In genomic region chr4:151108834-151109241, GRCm38 (mm10) we compare ENCODE assay signal across 8 mouse cellular contexts. TPM values are rescaled to one million over a fixed set of nuclear protein-coding genes. Genes with fewer than 3 reads are reported as not detected.
DNase-seq lines count a peak whose midpoint lies in the region; ATAC-seq and TF ChIP-seq lines count a peak whose summit lies in the region.

No protein-coding gene starts in this region.

- no peak for TF ChIP-seq POLR2A in kidney, adult 2 months (IDR thresholded peaks at IDR 0.05; ENCODE audit: low read depth, low read length)
- no peak for TF ChIP-seq POLR2A in brain, embryonic 14.5 days (IDR thresholded peaks at IDR 0.05; ENCODE audit: borderline replicate concordance, extremely low read depth, insufficient read depth, insufficient read length, poor library complexity, severe bottlenecking)

- no peak for DNase-seq in kidney, adult 2 months
- DNase-seq in kidney, adult 18-20 months, result no peak
- peak; percentile 54 for DNase-seq in brain, embryonic 14.5 days (ENCODE audit: low read depth)
- peak; percentile 92 for DNase-seq in midbrain, embryonic 11.5 days (ENCODE audit: low spot score, missing footprints)
- DNase-seq in yolk sac, embryonic 10.5 days (ENCODE audit: low spot score), result no peak
- DNase-seq in frontal cortex, postnatal 36 days (ENCODE audit: low spot score in 2 of 2), result no peak
- DNase-seq in spleen, postnatal 4 days (ENCODE audit: low spot score in 2 of 2), result no peak

- H3K4me3 ChIP-seq in kidney, adult 2 months (ENCODE audit: insufficient read depth, low read depth, low read length), result peak overlapping the region; percentile 40; the same call in 1 of the 2 replicates
- peak overlapping the region; percentile 90 for H3K4me3 ChIP-seq in hindbrain, embryonic 12.5 days
- H3K4me3 ChIP-seq in midbrain, embryonic 11.5 days (ENCODE audit: low read depth, low read length), result peak overlapping the region; percentile 83

- no peaks in the 10 kb centered on the region for H3K4me1 ChIP-seq in kidney, adult 2 months (ENCODE audit: control insufficient read depth, insufficient read depth, low read length)
- peaks cover 27% of the 10 kb centered on the region for H3K4me1 ChIP-seq in hindbrain, embryonic 12.5 days
- H3K4me1 ChIP-seq in midbrain, embryonic 11.5 days (ENCODE audit: control insufficient read depth, insufficient read depth, low read length), result peaks cover 21% of the 10 kb centered on the region

- peak overlapping the region; percentile 90 for H3K4me2 ChIP-seq in hindbrain, embryonic 12.5 days (replicated peaks)
- H3K4me2 ChIP-seq in midbrain, embryonic 11.5 days, result peak overlapping the region; percentile 90

- no peaks in the 10 kb centered on the region for H3K9me3 ChIP-seq in hindbrain, embryonic 12.5 days (replicated peaks)
- no peaks in the 10 kb centered on the region for H3K9me3 ChIP-seq in midbrain, embryonic 11.5 days (ENCODE audit: control insufficient read depth, low read length)

- no peak for TF ChIP-seq CTCF in kidney, adult 2 months (conservative IDR thresholded peaks at IDR 0.05; ENCODE audit: insufficient read depth, insufficient read length, low read depth, low read length)
- no peak for TF ChIP-seq CTCF in brain, embryonic 14.5 days (IDR thresholded peaks at IDR 0.05; ENCODE audit: borderline replicate concordance, extremely low read depth, insufficient read depth, insufficient read length)

- H3K27ac ChIP-seq in kidney, adult 2 months (ENCODE audit: insufficient read depth, low read depth, low read length), result no peak overlapping the region
- peak overlapping the region; percentile 97 for H3K27ac ChIP-seq in hindbrain, embryonic 12.5 days
- peak overlapping the region; percentile 60 for H3K27ac ChIP-seq in midbrain, embryonic 11.5 days (ENCODE audit: low read depth, low read length)

- WGBS in kidney, adult 2 months, result 3% methylated on average over 20 of the region's 20 CpGs
- WGBS in hindbrain, embryonic 12.5 days, result 2% methylated on average over 15 of the region's 20 CpGs
- WGBS in midbrain, embryonic 11.5 days, result 3% methylated on average over 19 of the region's 20 CpGs

- peak overlapping the region; percentile 91 for H3K9ac ChIP-seq in hindbrain, embryonic 12.5 days
- peak overlapping the region; percentile 93 for H3K9ac ChIP-seq in midbrain, embryonic 11.5 days (ENCODE audit: low read length)

- no peaks in the 10 kb centered on the region for H3K27me3 ChIP-seq in kidney, adult 2 months (replicated peaks; ENCODE audit: control insufficient read depth, insufficient read depth, low read length)
- H3K27me3 ChIP-seq in hindbrain, embryonic 12.5 days, result peaks cover 8% of the 10 kb centered on the region; the same call in 1 of the 2 replicates
- peaks cover 9% of the 10 kb centered on the region for H3K27me3 ChIP-seq in midbrain, embryonic 11.5 days (ENCODE audit: control insufficient read depth, insufficient read depth, low read length)

- no peaks in the 10 kb centered on the region for H3K36me3 ChIP-seq in kidney, adult 2 months (ENCODE audit: control insufficient read depth, insufficient read depth, low read length)
- H3K36me3 ChIP-seq in hindbrain, embryonic 12.5 days, result no peaks in the 10 kb centered on the region
- no peaks in the 10 kb centered on the region for H3K36me3 ChIP-seq in midbrain, embryonic 11.5 days (ENCODE audit: control insufficient read depth, insufficient read depth, low read length)

- ATAC-seq in hindbrain, embryonic 12.5 days (ENCODE audit: low FRiP score), result peak; percentile 63
- no peak for ATAC-seq in midbrain, embryonic 11.5 days (ENCODE audit: low FRiP score)

RNA-seq across cellular contexts. Expression of gene Gm13090, which starts 19.5 kb away (rescaled TPM):
- polyA plus RNA-seq in kidney, adult 2 months (2012; rRNA removed), result not detected in 2 replicates
- not detected in 2 replicates for polyA plus RNA-seq in brain, embryonic 14.5 days (2012; rRNA removed)
- not detected in 2 replicates for polyA plus RNA-seq in hindbrain, embryonic 12.5 days (2016; fragmentation: Nextera tagmentation; extraction: Ambion mirVana)
- polyA plus RNA-seq in midbrain, embryonic 11.5 days (2014; fragmentation: Nextera tagmentation; extraction: Ambion mirVana), result not detected in 2 replicates

RNA-seq across cellular contexts. Expression of gene Vamp3, which starts 51.1 kb away (rescaled TPM):
- 29.4 and 40.6 TPM in 2 replicates for polyA plus RNA-seq in kidney, adult 2 months (2012; rRNA removed)
- 55.8 and 55.9 TPM in 2 replicates for polyA plus RNA-seq in brain, embryonic 14.5 days (2012; rRNA removed)
- polyA plus RNA-seq in hindbrain, embryonic 12.5 days (2016; fragmentation: Nextera tagmentation; extraction: Ambion mirVana), result 85.7 and 86.3 TPM in 2 replicates
- 80.3 and 87.9 TPM in 2 replicates for polyA plus RNA-seq in midbrain, embryonic 11.5 days (2014; fragmentation: Nextera tagmentation; extraction: Ambion mirVana)

Comparison
In these comparisons a context has a peak if more than half of its experiments do, and no peak if none do; other contexts are left out.
1. DNase-seq: peak in brain, embryonic 14.5 days (single experiment) and midbrain, embryonic 11.5 days (single experiment); none in kidney, adult 2 months (single experiment), kidney, adult 18-20 months (single experiment), yolk sac, embryonic 10.5 days (single experiment), frontal cortex, postnatal 36 days (0 of 2) and spleen, postnatal 4 days (0 of 2).
2. H3K4me3 ChIP-seq: peak in every context shown above with its lines; median percentile 90 in hindbrain, embryonic 12.5 days; 83 in midbrain, embryonic 11.5 days; 40 in kidney, adult 2 months.